Mouse (Mus musculus) hindbrain, embryonic 15.5 days (tissue): Measurements from ENCODE around the gene Pibf1. TPM values are rescaled to one million over a fixed set of nuclear protein-coding genes. Genes with fewer than 3 reads are reported as not detected.

Source experiments
- ATAC-seq: fragments of 200-750 bp; cut with Nextera tagmentation; 2 replicates; pipeline ENCODE4 v1.8.0; 2017; ENCODE audit warnings: low read depth, moderate number of reproducible peaks, moderate TSS enrichment; ENCODE audit not compliant: low FRiP score
- H3K27ac ChIP-seq: fragments of 300-500 bp; sonication (generic); replicated peaks from 2 replicates; pipeline ENCODE4 v1.5.1; 2015; ENCODE audit warnings: mild to moderate bottlenecking, inconsistent platforms
- H3K27me3 ChIP-seq: fragments of 300-500 bp; sonication (generic); 2 replicates; pipeline ENCODE4 v1.6.1; 2015; ENCODE audit warnings: control low read depth, inconsistent platforms
- H3K36me3 ChIP-seq: fragments of 300-500 bp; sonication (generic); 2 replicates; pipeline ENCODE4 v1.6.1; 2015; ENCODE audit warnings: control low read depth, inconsistent platforms
- H3K4me1 ChIP-seq: fragments of 300-500 bp; sonication (generic); replicated peaks from 2 replicates; pipeline ENCODE4 v1.6.1; 2015; ENCODE audit warnings: control low read depth, inconsistent platforms
- H3K4me2 ChIP-seq: fragments of 300-500 bp; sonication (generic); 2 replicates; pipeline ENCODE4 v1.6.1; 2015; ENCODE audit warnings: moderate library complexity, mild to moderate bottlenecking, inconsistent platforms
- H3K4me3 ChIP-seq: fragments of 300-500 bp; sonication (generic); 2 replicates; pipeline ENCODE4 v1.5.1; 2015; ENCODE audit warnings: mild to moderate bottlenecking, inconsistent platforms
- H3K9ac ChIP-seq: fragments of 300-500 bp; sonication (generic); 2 replicates; pipeline ENCODE4 v1.6.1; 2015; ENCODE audit warnings: inconsistent platforms
- H3K9me3 ChIP-seq: fragments of 300-500 bp; sonication (generic); 2 replicates; pipeline ENCODE4 v1.6.1; 2016; ENCODE audit warnings: control low read depth, inconsistent platforms
- WGBS: fragments of 180-500 bp; shearing (Covaris S2); methylation state at CpG from one replicate; pipeline ENCODE4 v1.1.7; 2015; 5-methylcytosine and 5-hydroxymethylcytosine counted together
- polyA plus RNA-seq: library from polyadenylated mRNA; unstranded; fragments of >200 nt; fragmentation: Nextera tagmentation; extraction: Ambion mirVana; gene quantifications from 2 replicates; pipeline ENCODE4 v1.2.1, GENCODE M21; 2015

The Pibf1 gene
- polyA plus RNA-seq, 1 experiment from 2014 or later: 17.1 TPM

- Histone ChIP-seq H3K36me3 (peaks cover 3% of the 10 kb centered on the region; the same call in 1 of the 2 replicates), H3K4me1 (no peaks in the 10 kb centered on the region), H3K9ac (no peak overlapping the region), H3K27ac (no peak overlapping the region), H3K4me2 (no peak overlapping the region), H3K27me3 (no peaks in the 10 kb centered on the region), H3K4me3 (no peak overlapping the region), H3K9me3 (no peaks in the 10 kb centered on the region)
- 51% methylated on average over 1 of the region's 1 CpGs for WGBS
- ATAC-seq: no peak
These were observed 47.6 kb downstream of the Pibf1 start for GRCm38 (mm10) chr14:99146841-99147240.

GRCm38 (mm10) chr14:99152683-99153082 is 53.5 kb downstream of the Pibf1 start:
- H3K9ac ChIP-seq: no peak overlapping the region
- ATAC-seq: no peak
- no peaks in the 10 kb centered on the region for H3K27me3 ChIP-seq
- H3K4me3 ChIP-seq: no peak overlapping the region
- WGBS: 93% methylated on average over 4 of the region's 4 CpGs
- no peak overlapping the region for H3K27ac ChIP-seq
- H3K4me2 ChIP-seq: no peak overlapping the region
- no peaks in the 10 kb centered on the region for H3K9me3 ChIP-seq
- peaks cover 12% of the 10 kb centered on the region for H3K36me3 ChIP-seq
- H3K4me1 ChIP-seq: no peaks in the 10 kb centered on the region

- Histone ChIP-seq H3K9me3 (no peaks in the 10 kb centered on the region), H3K27ac (no peak overlapping the region), H3K27me3 (no peaks in the 10 kb centered on the region), H3K4me2 (no peak overlapping the region), H3K4me1 (no peaks in the 10 kb centered on the region), H3K36me3 (peaks cover 3% of the 10 kb centered on the region; the same call in 1 of the 2 replicates), H3K9ac (no peak overlapping the region), H3K4me3 (no peak overlapping the region)
- WGBS: 42% methylated on average over 6 of the region's 6 CpGs
- no peak for ATAC-seq
These were observed 60.7 kb downstream of the Pibf1 start for GRCm38 (mm10) chr14:99159940-99160339.

GRCm38 (mm10) chr14:99163051-99163450 is 63.8 kb downstream of the Pibf1 start:
- Histone ChIP-seq H3K27ac (no peak overlapping the region), H3K9ac (no peak overlapping the region), H3K36me3 (no peaks in the 10 kb centered on the region), H3K9me3 (no peaks in the 10 kb centered on the region), H3K4me1 (no peaks in the 10 kb centered on the region), H3K4me2 (no peak overlapping the region), H3K27me3 (no peaks in the 10 kb centered on the region), H3K4me3 (no peak overlapping the region)
- 89% methylated on average over 3 of the region's 3 CpGs for WGBS
- ATAC-seq: no peak

- Histone ChIP-seq H3K36me3 (no peaks in the 10 kb centered on the region), H3K4me3 (no peak overlapping the region), H3K27ac (no peak overlapping the region), H3K9me3 (no peaks in the 10 kb centered on the region), H3K4me2 (no peak overlapping the region), H3K4me1 (no peaks in the 10 kb centered on the region), H3K27me3 (no peaks in the 10 kb centered on the region), H3K9ac (no peak overlapping the region)
- 84% methylated on average over 4 of the region's 4 CpGs for WGBS
- no peak for ATAC-seq
These were observed 75.0 kb downstream of the Pibf1 start for GRCm38 (mm10) chr14:99174138-99174745.

- no peak for ATAC-seq
- no peaks in the 10 kb centered on the region for H3K9me3 ChIP-seq
- no peaks in the 10 kb centered on the region for H3K4me1 ChIP-seq
- 66% methylated on average over 9 of the region's 9 CpGs for WGBS
- H3K27me3 ChIP-seq: no peaks in the 10 kb centered on the region
- no peak overlapping the region for H3K4me3 ChIP-seq
- no peak overlapping the region for H3K9ac ChIP-seq
- H3K4me2 ChIP-seq: no peak overlapping the region
- no peak overlapping the region for H3K27ac ChIP-seq
- H3K36me3 ChIP-seq: no peaks in the 10 kb centered on the region
These were observed 77.3 kb downstream of the Pibf1 start for GRCm38 (mm10) chr14:99176559-99176958.

- ATAC-seq: no peak
- 97% methylated on average over 5 of the region's 5 CpGs for WGBS
These were observed 91.0 kb downstream of the Pibf1 start for GRCm38 (mm10) chr14:99190153-99190790.

GRCm38 (mm10) chr14:99205865-99206264 is 106.6 kb downstream of the Pibf1 start:
- no peak overlapping the region for H3K4me2 ChIP-seq
- no peaks in the 10 kb centered on the region for H3K4me1 ChIP-seq
- no peaks in the 10 kb centered on the region for H3K9me3 ChIP-seq
- no peak overlapping the region for H3K4me3 ChIP-seq
- WGBS: 95% methylated on average over 2 of the region's 2 CpGs
- no peak overlapping the region for H3K9ac ChIP-seq
- H3K27ac ChIP-seq: no peak overlapping the region
- no peaks in the 10 kb centered on the region for H3K27me3 ChIP-seq
- H3K36me3 ChIP-seq: no peaks in the 10 kb centered on the region; the same call in 1 of the 2 replicates
- ATAC-seq: no peak

More at GRCm38 (mm10) chr14:99190153-99190790, 91.0 kb downstream of the Pibf1 start:
- no peaks in the 10 kb centered on the region for H3K4me1 ChIP-seq
- no peak overlapping the region for H3K27ac ChIP-seq
- H3K4me3 ChIP-seq: no peak overlapping the region
- H3K9me3 ChIP-seq: no peaks in the 10 kb centered on the region
- H3K4me2 ChIP-seq: no peak overlapping the region
- no peaks in the 10 kb centered on the region for H3K27me3 ChIP-seq
- no peak overlapping the region for H3K9ac ChIP-seq
- H3K36me3 ChIP-seq: peaks cover 3% of the 10 kb centered on the region; the same call in 1 of the 2 replicates

- Histone ChIP-seq H3K27me3 (no peaks in the 10 kb centered on the region), H3K9ac (no peak overlapping the region), H3K4me3 (no peak overlapping the region), H3K9me3 (no peaks in the 10 kb centered on the region), H3K4me1 (no peaks in the 10 kb centered on the region), H3K36me3 (peaks cover 6% of the 10 kb centered on the region; the same call in 1 of the 2 replicates), H3K4me2 (no peak overlapping the region), H3K27ac (no peak overlapping the region)
- 91% methylated on average over 5 of the region's 5 CpGs for WGBS
- ATAC-seq: no peak
These were observed 107.4 kb downstream of the Pibf1 start for GRCm38 (mm10) chr14:99206591-99206990.

GRCm38 (mm10) chr14:99210431-99210830 is 111.2 kb downstream of the Pibf1 start:
- Histone ChIP-seq H3K27ac (no peak overlapping the region), H3K4me1 (no peaks in the 10 kb centered on the region), H3K36me3 (peaks cover 6% of the 10 kb centered on the region; the same call in 1 of the 2 replicates), H3K27me3 (no peaks in the 10 kb centered on the region), H3K4me2 (no peak overlapping the region), H3K9me3 (no peaks in the 10 kb centered on the region), H3K9ac (no peak overlapping the region), H3K4me3 (no peak overlapping the region)
- no peak for ATAC-seq
- WGBS: 87% methylated on average over 5 of the region's 5 CpGs

GRCm38 (mm10) chr14:99218396-99219012 is 119.3 kb downstream of the Pibf1 start:
- no peak for ATAC-seq
- Histone ChIP-seq H3K9ac (no peak overlapping the region), H3K4me3 (no peak overlapping the region), H3K27ac (no peak overlapping the region), H3K4me1 (peaks cover 7% of the 10 kb centered on the region), H3K4me2 (no peak overlapping the region), H3K36me3 (peaks cover 3% of the 10 kb centered on the region; the same call in 1 of the 2 replicates), H3K9me3 (no peaks in the 10 kb centered on the region), H3K27me3 (no peaks in the 10 kb centered on the region)
- 76% methylated on average over 7 of the region's 7 CpGs for WGBS

- 0 out of 2 replicates have a peak overlapping the region, but pooled peaks have one; percentile 12 for H3K4me2 ChIP-seq
- ATAC-seq: no peak
- 9% methylated on average over 9 of the region's 9 CpGs for WGBS
These were observed 120.5 kb downstream of the Pibf1 start for GRCm38 (mm10) chr14:99219757-99220171.

More at GRCm38 (mm10) chr14:99219757-99220171, 120.5 kb downstream of the Pibf1 start:
- Histone ChIP-seq H3K27ac (no peak overlapping the region), H3K27me3 (no peaks in the 10 kb centered on the region), H3K9me3 (no peaks in the 10 kb centered on the region), H3K36me3 (peaks cover 3% of the 10 kb centered on the region; the same call in 1 of the 2 replicates), H3K4me1 (peaks cover 7% of the 10 kb centered on the region), H3K9ac (no peak overlapping the region), H3K4me3 (no peak overlapping the region)
